In the genomic region with DNA sequence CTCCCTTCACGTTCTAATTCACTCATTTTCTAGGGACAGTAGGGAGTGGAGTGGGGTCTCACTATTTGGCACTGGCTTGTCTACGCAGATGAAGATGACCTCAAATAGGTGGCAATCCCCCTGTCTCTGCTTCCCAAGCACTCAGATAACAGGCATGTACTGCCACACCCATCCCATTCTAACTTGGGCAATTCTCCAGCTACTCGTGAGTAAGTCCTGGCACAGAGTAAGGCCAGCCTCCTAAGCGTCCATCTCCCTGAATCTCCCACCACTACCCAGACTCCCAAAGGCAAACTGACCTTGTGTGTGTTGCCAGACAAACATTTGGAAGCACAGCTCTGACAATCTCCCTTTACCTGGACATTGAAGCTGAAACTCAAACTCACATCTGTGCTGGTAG, we compare ENCODE assay signal across 19 mouse cellular contexts. TPM values are rescaled to one million over a fixed set of nuclear protein-coding genes. Genes with fewer than 3 reads are reported as not detected.
DNase-seq lines count a peak whose midpoint lies in the region; ATAC-seq and TF ChIP-seq lines count a peak whose summit lies in the region.
"Had no signal": no experiment of that assay in that cellular context is flagged by ENCODE, and none has a peak within 500 bp of the region (broad histone marks: within the 10 kb centered on the region; RNA-seq: fewer than 3 reads in every experiment).

No protein-coding gene starts in this region.

- TF ChIP-seq RAD21 in MEL (IDR thresholded peaks at IDR 0.05; ENCODE audit: low read depth, low read length) = no peak

- H3K4me1 ChIP-seq in MEL (ENCODE audit: control insufficient read depth in 1 of 2, insufficient read depth in 2 of 2, low read length in 2 of 2) = peaks cover 43 to 54% of the 10 kb centered on the region in 2 experiments
- H3K4me1 ChIP-seq in erythroblast, embryonic 14.5 days (ENCODE audit: control insufficient read depth) = peaks cover 89% of the 10 kb centered on the region
- H3K4me1 ChIP-seq in liver, embryonic 14.5 days (replicated peaks; ENCODE audit: control insufficient read depth in 2 of 2, insufficient read depth in 2 of 2, low read length in 1 of 2) = peaks cover 73 to 74% of the 10 kb centered on the region in 2 experiments
- H3K4me1 ChIP-seq in kidney, embryonic 14.5 days (ENCODE audit: control insufficient read depth, insufficient read depth, low read length) = no peaks in the 10 kb centered on the region
- no peaks in the 10 kb centered on the region for H3K4me1 ChIP-seq in forebrain, postnatal 0 days (ENCODE audit: insufficient read depth)
- H3K4me1 ChIP-seq: hindbrain, embryonic 10.5 days; neural tube, embryonic 13.5 days had no signal

- 37% methylated on average over 4 of the region's 4 CpGs for WGBS in liver, embryonic 14.5 days (ENCODE audit: insufficient replicate concordance)
- 88% methylated on average over 4 of the region's 4 CpGs for WGBS in kidney, embryonic 14.5 days
- 68% methylated on average over 4 of the region's 4 CpGs for WGBS in forebrain, postnatal 0 days

- no peak for TF ChIP-seq EP300 in MEL (IDR thresholded peaks at IDR 0.05; ENCODE audit: low read depth in 1 of 2, low read length in 2 of 2)
- TF ChIP-seq EP300 in liver, embryonic 14.5 days (IDR thresholded peaks at IDR 0.05; ENCODE audit: low read depth) = no peak

- no peak overlapping the region for H3K4me3 ChIP-seq in MEL (ENCODE audit: control insufficient read depth in 1 of 2, insufficient read depth in 1 of 2, low read depth in 2 of 2, low read length in 2 of 2)
- H3K4me3 ChIP-seq in erythroblast, embryonic 14.5 days (replicated peaks) = peak overlapping the region; percentile 7
- H3K4me3 ChIP-seq in liver, embryonic 14.5 days (ENCODE audit: insufficient read depth in 1 of 2, low read depth in 2 of 2, low read length in 2 of 2) = no peak overlapping the region
- no peak overlapping the region for H3K4me3 ChIP-seq in kidney, embryonic 14.5 days (ENCODE audit: low read length)
- no peak overlapping the region for H3K4me3 ChIP-seq in forebrain, postnatal 0 days (ENCODE audit: low read depth, low read length)
- H3K4me3 ChIP-seq: forebrain, embryonic 12.5 days; hindbrain, embryonic 10.5 days; neural tube, embryonic 13.5 days had no signal

- peaks cover 0 to 58% of the 10 kb centered on the region in 2 experiments; a peak in 3 of 4 replicates for H3K36me3 ChIP-seq in MEL (ENCODE audit: control insufficient read depth in 1 of 2, insufficient read depth in 2 of 2, low read length in 2 of 2)
- H3K36me3 ChIP-seq in erythroblast, embryonic 14.5 days (ENCODE audit: control insufficient read depth) = peaks cover 47% of the 10 kb centered on the region
- H3K36me3 ChIP-seq in liver, embryonic 14.5 days (replicated peaks; ENCODE audit: control insufficient read depth, insufficient read depth, low read depth) = no peaks in the 10 kb centered on the region
- no peaks in the 10 kb centered on the region for H3K36me3 ChIP-seq in kidney, embryonic 14.5 days (ENCODE audit: control insufficient read depth, insufficient read depth, low read length)
- no peaks in the 10 kb centered on the region for H3K36me3 ChIP-seq in forebrain, postnatal 0 days (ENCODE audit: insufficient read depth)
- H3K36me3 ChIP-seq: forebrain, embryonic 12.5 days; neural tube, embryonic 13.5 days had no signal

- peak overlapping the region; percentile 20; the same call in 1 of the 2 replicates for H3K27ac ChIP-seq in MEL (ENCODE audit: control insufficient read depth, low read depth, low read length)
- peak overlapping the region; percentile 97 for H3K27ac ChIP-seq in liver, embryonic 14.5 days
- H3K27ac ChIP-seq in kidney, embryonic 14.5 days (ENCODE audit: low read depth, low read length) = no peak overlapping the region
- no peak overlapping the region for H3K27ac ChIP-seq in forebrain, postnatal 0 days (ENCODE audit: low read depth, low read length)
- H3K27ac ChIP-seq: forebrain, embryonic 12.5 days; hindbrain, embryonic 10.5 days; neural tube, embryonic 13.5 days; stomach, postnatal 0 days had no signal

- H3K4me2 ChIP-seq in liver, embryonic 14.5 days (ENCODE audit: low read depth) = peak overlapping the region; percentile 33
- H3K4me2 ChIP-seq in kidney, embryonic 14.5 days (replicated peaks; ENCODE audit: low read depth, low read length) = no peak overlapping the region
- H3K4me2 ChIP-seq in forebrain, postnatal 0 days (ENCODE audit: low read depth) = no peak overlapping the region
- H3K4me2 ChIP-seq: forebrain, embryonic 12.5 days; midbrain, embryonic 11.5 days; neural tube, embryonic 13.5 days had no signal

- no peak overlapping the region for H3K9ac ChIP-seq in MEL (ENCODE audit: control insufficient read depth, low read depth, low read length, poor library complexity, severe bottlenecking)
- peak overlapping the region; percentile 27 for H3K9ac ChIP-seq in liver, embryonic 14.5 days (replicated peaks)
- no peak overlapping the region for H3K9ac ChIP-seq in kidney, embryonic 14.5 days (ENCODE audit: low read depth, low read length)
- H3K9ac ChIP-seq in forebrain, postnatal 0 days = no peak overlapping the region
- H3K9ac ChIP-seq: forebrain, embryonic 12.5 days; neural tube, embryonic 13.5 days had no signal

- peak; percentile 41 for DNase-seq in heart, adult 18-20 months
- no peak for DNase-seq in heart, adult 8-10 months (ENCODE audit: low spot score)
- peak; percentile 47 for DNase-seq in MEL (ENCODE audit: low read depth, low spot score)
- DNase-seq in liver, embryonic 14.5 days (ENCODE audit: low read depth in 3 of 3, low spot score in 3 of 3) = no peak
- DNase-seq in layer of hippocampus, adult 11-12 months (ENCODE audit: low spot score) = no peak
- no peak for DNase-seq in forebrain, postnatal 0 days
- DNase-seq: cerebellum, postnatal 10 days; gastrocnemius, postnatal 14 days; kidney, adult 2 months; kidney, postnatal 4 days; lung, postnatal 4 days; right cerebral cortex, postnatal 25 days had no signal

- H3K9me3 ChIP-seq in MEL (replicated peaks; ENCODE audit: insufficient read depth, low read length) = no peaks in the 10 kb centered on the region
- H3K9me3 ChIP-seq in erythroblast, embryonic 14.5 days (ENCODE audit: control insufficient read depth, low read length) = no peaks in the 10 kb centered on the region
- no peaks in the 10 kb centered on the region for H3K9me3 ChIP-seq in liver, embryonic 14.5 days (ENCODE audit: control insufficient read depth, low read length)
- H3K9me3 ChIP-seq in kidney, embryonic 14.5 days (ENCODE audit: control insufficient read depth, low read length) = no peaks in the 10 kb centered on the region
- H3K9me3 ChIP-seq in forebrain, postnatal 0 days (ENCODE audit: low read length) = no peaks in the 10 kb centered on the region
- H3K9me3 ChIP-seq: forebrain, embryonic 12.5 days; hindbrain, embryonic 10.5 days; neural tube, embryonic 13.5 days had no signal

- no peak for TF ChIP-seq POLR2A in MEL (IDR thresholded peaks at IDR 0.05; ENCODE audit: control insufficient read depth in 1 of 2, insufficient read depth in 1 of 2, low read depth in 1 of 2, low read length in 2 of 2, poor library complexity in 1 of 2)

- H3K79me2 ChIP-seq in MEL (ENCODE audit: control insufficient read depth, insufficient read depth, low read length, poor library complexity) = peaks cover 5% of the 10 kb centered on the region; the same call in 1 of the 2 replicates

- no peak for ATAC-seq in liver, embryonic 14.5 days (ENCODE audit: insufficient read depth)
- ATAC-seq in kidney, embryonic 14.5 days (ENCODE audit: low FRiP score, low TSS enrichment) = no peak
- ATAC-seq in forebrain, postnatal 0 days = no peak

- TF ChIP-seq CTCF in MEL (IDR thresholded peaks at IDR 0.05 in 2 of 3, conservative IDR thresholded peaks at IDR 0.05 in 1 of 3; ENCODE audit: control insufficient read depth in 1 of 3, insufficient read depth in 1 of 3, low read depth in 2 of 3, low read length in 3 of 3, poor library complexity in 1 of 3, severe bottlenecking in 1 of 3) = no peak
- no peak for TF ChIP-seq CTCF in liver, embryonic 14.5 days (IDR thresholded peaks at IDR 0.05; ENCODE audit: low read depth)
- TF ChIP-seq CTCF in forebrain, postnatal 0 days (IDR thresholded peaks at IDR 0.05; ENCODE audit: low read depth) = no peak

- H3K27me3 ChIP-seq in MEL (ENCODE audit: control insufficient read depth in 1 of 2, insufficient read depth in 2 of 2, low read length in 2 of 2) = no peaks in the 10 kb centered on the region
- H3K27me3 ChIP-seq in erythroblast, embryonic 14.5 days (ENCODE audit: control insufficient read depth) = no peaks in the 10 kb centered on the region
- H3K27me3 ChIP-seq in liver, embryonic 14.5 days (ENCODE audit: control insufficient read depth, insufficient read depth, low read length) = no peaks in the 10 kb centered on the region
- H3K27me3 ChIP-seq in kidney, embryonic 14.5 days (ENCODE audit: control insufficient read depth, insufficient read depth, low read length) = no peaks in the 10 kb centered on the region
- no peaks in the 10 kb centered on the region for H3K27me3 ChIP-seq in forebrain, postnatal 0 days (ENCODE audit: insufficient read depth, low read length)
- H3K27me3 ChIP-seq: forebrain, embryonic 12.5 days; neural tube, embryonic 13.5 days had no signal

TF ChIP-seq in MEL, 35 proteins besides CTCF, POLR2A, EP300 and RAD21 (continues in another document):
- no peak for TF ChIP-seq USF1 (IDR thresholded peaks at IDR 0.05; ENCODE audit: low read depth, low read length)
- no peak for TF ChIP-seq ETS1 (IDR thresholded peaks at IDR 0.05; ENCODE audit: low read depth, low read length)
- TF ChIP-seq ELF1 (IDR thresholded peaks at IDR 0.05; ENCODE audit: low read depth, low read length) = no peak
- TF ChIP-seq UBTF (IDR thresholded peaks at IDR 0.05; ENCODE audit: borderline replicate concordance, insufficient read depth, low read depth, low read length) = no peak
- TF ChIP-seq MAZ (IDR thresholded peaks at IDR 0.05; ENCODE audit: low read depth, low read length) = no peak
- no peak for TF ChIP-seq ZMIZ1 (IDR thresholded peaks at IDR 0.05; ENCODE audit: low read depth, low read length)
- TF ChIP-seq HCFC1 (IDR thresholded peaks at IDR 0.05; ENCODE audit: low read depth, low read length) = no peak
- TF ChIP-seq MXI1 (IDR thresholded peaks at IDR 0.05; ENCODE audit: low read depth, low read length) = no peak
- TF ChIP-seq KAT2A (conservative IDR thresholded peaks at IDR 0.05; ENCODE audit: low read depth, low read length) = no peak

RNA-seq across cellular contexts. Expression of a gene that starts 18.9 kb away (rescaled TPM):
- total RNA-seq in heart, adult 18-20 months (2021) = 10 to 100 TPM; 37.9 to 40.1 TPM
- total RNA-seq in heart, adult 8-10 months (2022) = 10 to 100 TPM; 25.3 to 46.2 (median 41.1) TPM
- 76.6 and 92.6 TPM in 2 replicates for total RNA-seq in MEL (2012; rRNA removed)
- polyA plus RNA-seq in MEL (2012; ENCODE audit: insufficient read depth in 1 of 2, insufficient read length in 2 of 2, low read depth in 1 of 2, low replicate concordance in 2 of 2, missing spikeins in 1 of 2) = 10 to 100 TPM; 37.4 to 95.5 TPM
- 21.3 and 32.0 TPM in 2 replicates for polyA plus RNA-seq in erythroblast, embryonic 14.5 days (2012)
- 13.2 and 17.3 TPM in 2 replicates for polyA plus RNA-seq in liver, embryonic 14.5 days (2012; rRNA removed)
- polyA plus RNA-seq in liver, embryonic 14.5 days (2014; fragmentation: Nextera tagmentation; extraction: Ambion mirVana) = 24.1 and 27.5 TPM in 2 replicates
- polyA plus RNA-seq in kidney, embryonic 14.5 days (2014; fragmentation: Nextera tagmentation; extraction: Ambion mirVana) = 2.0 and 2.7 TPM in 2 replicates
- 2.3 and 3.2 TPM in 2 replicates for total RNA-seq in forebrain, postnatal 0 days (2014; rRNA removed)
- 1.3 and 2.0 TPM in 2 replicates for polyA plus RNA-seq in forebrain, postnatal 0 days (2015; fragmentation: Nextera tagmentation; extraction: Ambion mirVana)

Comparison
In these comparisons a context has a peak if more than half of its experiments do, and no peak if none do; other contexts are left out.
1. DNase-seq: peak in heart, adult 18-20 months (2 of 2) and MEL (single experiment); none in heart, adult 8-10 months (single experiment), liver, embryonic 14.5 days (0 of 3), layer of hippocampus, adult 11-12 months (single experiment) and forebrain, postnatal 0 days (single experiment).
2. H3K27ac ChIP-seq: peak in MEL (single experiment) and liver, embryonic 14.5 days (single experiment); none in kidney, embryonic 14.5 days (single experiment) and forebrain, postnatal 0 days (single experiment).